Mouse (Mus musculus) intestine, embryonic 14.5 days (tissue): ENCODE data around the gene Foxred1. TPM values are rescaled to one million over a fixed set of nuclear protein-coding genes. Genes with fewer than 3 reads are reported as not detected.
A peak's percentile ranks its signal among the peaks of the same experiment; 100 is the strongest.

Experiments
- ATAC-seq: fragments of 200-750 bp; cut with Nextera tagmentation; replicated peaks from 2 replicates; pipeline ENCODE4 v1.8.0; 2017; ENCODE audit warnings: low read depth, moderate number of reproducible peaks, moderate TSS enrichment, moderate library complexity; ENCODE audit not compliant: low FRiP score, low TSS enrichment
- DNase-seq: peaks from one replicate; pipeline ENCODE4 v3.0.0-alpha.2; 2018; ENCODE audit warnings: low spot score
- H3K27ac ChIP-seq: fragments of 300-500 bp; sonication (generic); 2 replicates; pipeline ENCODE4 v1.5.1; 2014; ENCODE audit warnings: low read depth, mild to moderate bottlenecking, control low read depth
- H3K27me3 ChIP-seq: fragments of 300-500 bp; sonication (generic); replicated peaks from 2 replicates; pipeline ENCODE4 v1.6.1; 2014; ENCODE audit warnings: low read length, control low read depth; ENCODE audit not compliant: control insufficient read depth, insufficient read depth
- H3K36me3 ChIP-seq: fragments of 300-500 bp; sonication (generic); 2 replicates; pipeline ENCODE4 v1.6.1; 2014; ENCODE audit warnings: low read length, control low read depth; ENCODE audit not compliant: control insufficient read depth, insufficient read depth
- H3K4me1 ChIP-seq: fragments of 300-500 bp; sonication (generic); replicated peaks from 2 replicates; pipeline ENCODE4 v1.6.1; 2014; ENCODE audit warnings: low read length, control low read depth, mixed read lengths; ENCODE audit not compliant: control insufficient read depth, insufficient read depth
- H3K4me2 ChIP-seq: fragments of 300-500 bp; sonication (generic); 2 replicates; pipeline ENCODE4 v1.6.1; 2014; ENCODE audit warnings: low read length
- H3K4me3 ChIP-seq: fragments of 300-500 bp; sonication (generic); 2 replicates; pipeline ENCODE4 v1.5.1; 2014; ENCODE audit warnings: low read depth, low read length, control low read depth, mixed read lengths
- H3K9ac ChIP-seq: fragments of 300-500 bp; sonication (generic); 2 replicates; pipeline ENCODE4 v1.6.1; 2014; ENCODE audit warnings: mild to moderate bottlenecking, low read length
- H3K9me3 ChIP-seq: fragments of 300-500 bp; sonication (generic); 2 replicates; pipeline ENCODE4 v1.6.1; 2016; ENCODE audit warnings: low read length, control low read depth; ENCODE audit not compliant: control insufficient read depth
- WGBS: fragments of 180-500 bp; shearing (Covaris S2); extraction: QIAGEN DNeasy Blood & Tissue Kit; methylation state at CpG from one replicate; pipeline ENCODE4 v1.1.7; 2014; 5-methylcytosine and 5-hydroxymethylcytosine counted together
- polyA plus RNA-seq: library from polyadenylated mRNA; unstranded; fragments of >200 nt; fragmentation: Nextera tagmentation; extraction: Ambion mirVana; gene quantifications from 2 replicates; pipeline ENCODE4 v1.2.1, GENCODE M21; 2014

Foxred1 gene
- polyA plus RNA-seq, result 39.9 and 40.9 TPM in 2 replicates

DNA sequence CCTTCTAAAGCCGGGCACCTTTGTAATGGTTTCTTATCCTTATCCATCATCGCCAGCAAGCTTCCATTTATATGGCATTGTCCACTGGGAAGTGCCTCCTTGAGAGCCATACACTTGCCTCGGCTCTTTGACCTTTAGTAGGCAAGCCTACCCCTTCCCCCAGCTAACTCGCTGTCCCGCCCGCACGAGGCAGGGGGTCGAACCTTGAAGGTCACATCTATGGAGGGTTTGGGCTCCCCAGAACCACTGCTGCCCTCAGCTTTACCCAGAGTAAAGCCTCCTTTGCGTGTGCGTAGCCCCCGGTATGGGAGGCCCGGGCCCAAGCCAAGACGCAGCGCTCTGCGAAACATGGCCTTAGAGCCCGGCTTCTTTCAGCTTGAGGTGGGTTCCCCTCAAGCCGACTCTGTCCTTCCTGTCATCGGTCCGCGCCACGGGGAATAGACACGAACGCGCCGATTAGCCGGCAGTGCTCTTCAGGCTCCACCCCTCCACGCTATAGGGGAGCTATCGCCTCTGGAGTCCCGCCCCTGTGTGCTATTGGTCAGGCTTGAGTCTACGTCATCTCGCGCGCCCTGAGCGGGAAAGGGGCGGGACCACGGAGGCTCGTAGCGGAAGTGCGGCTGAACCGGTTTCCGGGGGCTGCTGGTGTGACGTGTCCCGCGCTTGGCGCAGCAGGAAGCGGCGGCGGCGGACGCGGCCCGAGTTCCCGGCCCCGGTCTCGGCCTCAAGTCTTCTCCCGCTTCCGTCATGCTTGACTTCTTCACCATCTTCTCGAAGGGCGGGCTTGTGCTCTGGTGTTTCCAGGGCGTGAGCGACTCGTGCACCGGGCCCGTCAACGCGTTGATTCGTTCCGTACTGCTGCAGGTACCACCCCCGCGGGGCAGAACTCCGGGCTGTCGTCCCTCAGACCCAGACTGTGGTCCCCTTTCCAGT is at the start of gene Foxred1:
Foxred1 (minus strand) TSS at position 514 of the 933 bp plus-strand sequence.
- Histone ChIP-seq H3K9me3 (no peaks in the 10 kb centered on the region), H3K9ac (peak within 1 kb of the TSS; percentile 87), H3K4me1 (peaks cover 6% of the 10 kb centered on the region), H3K4me2 (peak within 1 kb of the TSS; percentile 87), H3K27me3 (no peaks in the 10 kb centered on the region), H3K4me3 (peak within 1 kb of the TSS; percentile 96), H3K36me3 (peaks cover 64% of the 10 kb centered on the region), H3K27ac (peak within 1 kb of the TSS; percentile 79)
- peak; percentile 99 for DNase-seq
- peak; percentile 100 for ATAC-seq
- WGBS, result 1% methylated on average over 72 of the region's 72 CpGs

DNA sequence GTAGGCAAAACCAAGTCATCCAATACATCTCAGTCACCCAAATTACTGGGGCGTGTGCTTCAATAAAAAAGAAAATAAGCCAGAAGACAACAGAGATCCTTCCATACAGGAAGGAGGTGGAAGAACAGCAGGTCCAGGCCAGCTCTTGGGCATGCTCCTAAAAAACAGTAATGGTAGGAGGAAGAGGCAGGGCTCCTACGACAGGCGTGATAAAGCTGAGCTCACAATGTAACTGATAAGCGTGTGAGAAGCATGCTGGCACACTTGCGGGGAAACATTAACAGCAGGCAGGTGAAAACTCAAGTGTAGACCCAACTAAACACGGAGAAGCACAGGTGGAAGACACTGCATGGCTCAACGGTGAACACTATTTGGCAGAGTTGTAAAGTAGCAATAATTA is 46.5 kb upstream of the Foxred1 start:
- Histone ChIP-seq H3K4me3 (no peak overlapping the region), H3K27ac (no peak overlapping the region), H3K36me3 (no peaks in the 10 kb centered on the region), H3K9ac (no peak overlapping the region), H3K27me3 (no peaks in the 10 kb centered on the region), H3K4me2 (no peak overlapping the region), H3K4me1 (no peaks in the 10 kb centered on the region), H3K9me3 (no peaks in the 10 kb centered on the region)
- 88% methylated on average over 7 of the region's 7 CpGs for WGBS
- ATAC-seq (no peak), DNase-seq (no peak)

DNA sequence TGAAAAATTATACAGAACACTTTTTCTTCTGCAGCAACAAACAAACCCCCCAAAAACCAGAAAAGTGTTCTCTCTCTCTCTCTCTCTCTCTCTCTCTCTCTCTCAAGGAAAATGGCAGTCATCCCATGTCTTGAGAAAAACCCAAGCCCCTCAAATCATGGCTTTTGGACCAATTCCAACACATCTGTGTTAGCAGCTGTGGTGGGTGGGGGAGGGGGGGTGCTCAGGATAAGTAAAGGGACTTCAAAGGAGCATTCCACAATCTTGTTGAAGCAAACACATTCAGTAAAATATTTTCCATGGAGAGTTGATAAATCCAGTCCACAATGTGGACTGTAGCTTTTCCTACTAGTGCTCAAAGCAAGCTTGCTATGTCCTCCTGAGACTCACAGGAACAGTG is 38.6 kb upstream of the Foxred1 start:
- Histone ChIP-seq H3K4me2 (no peak overlapping the region), H3K27me3 (no peaks in the 10 kb centered on the region), H3K36me3 (no peaks in the 10 kb centered on the region), H3K27ac (no peak overlapping the region), H3K9ac (no peak overlapping the region), H3K4me1 (no peaks in the 10 kb centered on the region; the same call in 1 of the 2 replicates), H3K4me3 (no peak overlapping the region), H3K9me3 (no peaks in the 10 kb centered on the region)
- ATAC-seq, result no peak
- DNase-seq, result no peak

DNA sequence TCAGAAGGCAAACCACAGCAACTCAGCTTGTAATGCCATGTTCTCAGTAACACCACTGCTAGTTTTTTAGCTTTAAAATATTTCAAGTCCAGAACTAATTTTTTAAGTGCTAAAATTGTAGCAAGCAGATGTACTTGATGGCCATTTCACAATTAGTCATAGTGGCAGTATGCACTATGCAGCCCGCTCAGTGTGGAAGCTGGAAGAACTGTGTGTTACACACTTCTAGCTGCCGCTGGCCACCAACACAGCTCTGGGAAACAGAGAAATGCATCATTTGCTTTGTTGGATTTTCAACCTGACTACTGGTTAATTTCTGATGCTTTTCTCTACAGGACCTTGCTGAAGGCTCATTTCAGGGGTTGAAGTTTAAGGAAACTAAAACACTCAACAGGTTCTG is 36.5 kb upstream of the Foxred1 start:
- H3K36me3 ChIP-seq, result no peaks in the 10 kb centered on the region
- no peaks in the 10 kb centered on the region; the same call in 1 of the 2 replicates for H3K4me1 ChIP-seq
- no peak overlapping the region for H3K4me3 ChIP-seq
- WGBS, result 95% methylated on average over 2 of the region's 2 CpGs
- DNase-seq, result no peak
- no peak overlapping the region for H3K27ac ChIP-seq
- H3K9ac ChIP-seq, result no peak overlapping the region
- no peak for ATAC-seq
- H3K4me2 ChIP-seq, result no peak overlapping the region
- H3K9me3 ChIP-seq, result no peaks in the 10 kb centered on the region
- H3K27me3 ChIP-seq, result no peaks in the 10 kb centered on the region

DNA sequence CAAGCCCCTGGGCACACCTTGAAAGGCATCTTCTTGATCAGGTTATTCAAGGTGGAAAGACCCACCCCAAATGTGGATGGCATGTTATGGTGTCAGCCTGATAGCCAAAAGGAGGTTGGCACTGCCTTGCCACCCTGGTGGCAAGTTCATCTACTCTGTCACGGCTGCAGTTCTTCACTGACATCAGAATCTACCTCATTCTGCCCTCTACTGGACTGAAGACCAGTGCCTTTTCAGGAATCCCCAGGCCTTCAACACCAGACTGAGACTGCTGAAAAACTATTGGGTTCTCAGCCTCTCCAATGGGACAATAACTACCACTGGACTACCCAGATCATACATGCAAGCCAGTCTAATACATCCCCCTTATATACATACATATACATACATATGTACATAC is 28.9 kb upstream of the Foxred1 start:
- 70% methylated on average over 1 of the region's 1 CpGs for WGBS
- no peaks in the 10 kb centered on the region for H3K4me1 ChIP-seq
- ATAC-seq, result no peak

DNA sequence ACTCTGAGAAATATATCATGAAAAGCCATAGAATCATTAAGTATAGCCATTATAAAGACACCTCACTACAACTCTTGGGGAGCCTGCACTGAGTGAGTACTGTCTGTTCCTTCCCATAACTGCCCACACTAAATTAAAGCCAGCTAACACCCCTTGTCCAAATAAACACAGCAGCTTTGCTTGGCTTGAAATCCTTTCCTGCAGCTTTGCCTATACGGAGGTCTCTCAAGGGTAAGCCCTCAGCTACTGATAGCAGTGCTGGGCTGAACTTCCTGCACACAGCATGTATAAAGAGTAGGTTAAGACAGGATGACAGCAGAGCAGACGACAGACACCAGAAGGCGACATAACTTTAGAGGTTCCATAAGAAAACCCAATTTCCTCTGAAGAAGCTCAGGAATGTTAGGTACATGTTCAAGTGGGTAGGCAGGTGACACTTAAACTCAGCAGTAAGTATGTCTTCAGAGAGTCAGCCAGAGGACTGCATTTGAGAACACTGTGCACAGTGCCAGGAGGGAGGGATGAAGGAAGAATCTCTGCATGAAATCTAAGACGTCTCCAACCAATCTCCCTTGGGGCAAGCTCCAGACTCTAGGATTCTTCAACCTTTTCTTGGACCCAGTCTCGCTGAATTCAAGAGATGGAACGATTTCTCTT is 28.2 kb upstream of the Foxred1 start:
- DNase-seq (no peak), ATAC-seq (no peak)
- WGBS, result 66% methylated on average over 6 of the region's 6 CpGs
- H3K9ac ChIP-seq, result no peak overlapping the region
- H3K9me3 ChIP-seq, result no peaks in the 10 kb centered on the region
- no peaks in the 10 kb centered on the region for H3K4me1 ChIP-seq
- H3K27ac ChIP-seq, result no peak overlapping the region
- H3K4me2 ChIP-seq, result no peak overlapping the region
- no peaks in the 10 kb centered on the region for H3K27me3 ChIP-seq
- H3K4me3 ChIP-seq, result no peak overlapping the region
- peaks cover 17% of the 10 kb centered on the region for H3K36me3 ChIP-seq

More for the DNA sequence above, 28.9 kb upstream of the Foxred1 start:
- Histone ChIP-seq H3K27me3 (no peaks in the 10 kb centered on the region), H3K4me3 (no peak overlapping the region), H3K4me2 (no peak overlapping the region), H3K9me3 (no peaks in the 10 kb centered on the region), H3K36me3 (peaks cover 13% of the 10 kb centered on the region), H3K27ac (no peak overlapping the region), H3K9ac (no peak overlapping the region)
- DNase-seq, result no peak

DNA sequence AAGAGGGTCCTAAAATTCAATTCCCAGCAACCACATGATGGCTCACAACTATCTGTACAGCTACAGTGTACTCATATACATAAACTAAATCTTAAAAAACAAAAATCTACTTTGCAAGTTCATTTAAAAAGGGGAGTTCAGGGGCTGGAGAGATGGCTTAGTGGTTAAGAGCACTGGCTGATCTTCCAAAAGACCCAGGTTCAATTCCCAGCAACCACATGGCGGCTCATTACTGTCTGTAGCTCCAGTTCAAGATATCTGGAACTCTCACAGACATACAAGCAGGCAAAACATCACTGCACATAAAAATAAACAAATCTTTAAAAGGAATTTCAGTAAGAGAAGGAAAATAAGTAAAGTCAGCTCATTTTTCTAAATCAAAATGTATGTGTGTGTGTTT is 27.5 kb upstream of the Foxred1 start:
- Histone ChIP-seq H3K9ac (no peak overlapping the region), H3K4me2 (no peak overlapping the region), H3K36me3 (peaks cover 17% of the 10 kb centered on the region), H3K4me1 (no peaks in the 10 kb centered on the region), H3K9me3 (no peaks in the 10 kb centered on the region), H3K4me3 (no peak overlapping the region), H3K27ac (no peak overlapping the region), H3K27me3 (no peaks in the 10 kb centered on the region)
- ATAC-seq (no peak), DNase-seq (no peak)
- 94% methylated on average over 1 of the region's 1 CpGs for WGBS

DNA sequence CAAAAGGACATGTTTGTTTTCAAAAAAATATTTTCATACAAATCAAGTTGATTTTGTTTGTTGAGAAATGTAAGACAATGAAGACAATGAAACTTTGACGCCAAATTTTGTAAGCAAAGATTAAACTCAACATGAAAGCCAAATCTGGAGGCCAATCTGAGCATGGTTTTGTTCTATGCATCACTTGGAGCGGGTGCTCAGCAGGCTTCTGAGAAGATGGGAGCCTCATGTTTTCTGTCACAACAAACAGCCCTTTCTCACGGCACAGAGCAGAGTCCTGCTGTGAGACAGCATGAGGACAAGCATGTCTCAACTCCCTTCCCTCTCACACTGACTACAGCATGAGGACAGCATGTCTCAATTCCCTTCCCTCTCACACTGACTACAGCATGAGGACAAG is 25.1 kb upstream of the Foxred1 start:
- 66% methylated on average over 3 of the region's 3 CpGs for WGBS
- no peaks in the 10 kb centered on the region for H3K27me3 ChIP-seq
- H3K27ac ChIP-seq, result no peak overlapping the region
- no peak overlapping the region for H3K4me3 ChIP-seq
- no peaks in the 10 kb centered on the region for H3K9me3 ChIP-seq
- no peaks in the 10 kb centered on the region for H3K4me1 ChIP-seq
- no peak overlapping the region for H3K4me2 ChIP-seq
- peaks cover 24% of the 10 kb centered on the region for H3K36me3 ChIP-seq
- no peak for ATAC-seq
- no peak overlapping the region for H3K9ac ChIP-seq
- DNase-seq, result no peak
